Mouse (Mus musculus) mouse trophoblast stem cell (cell line): ENCODE data around the gene Vgf.

Source experiments
- in situ Hi-C, 2 experiments: fragments of 300-500 bp; cut with MseI, MboI; formaldehyde crosslinking; loops; 2 replicates in 1 of 2; 3 replicates in 1 of 2; pipeline ENCODE4 v1.15.1; 2025

Gene Vgf

DNA sequence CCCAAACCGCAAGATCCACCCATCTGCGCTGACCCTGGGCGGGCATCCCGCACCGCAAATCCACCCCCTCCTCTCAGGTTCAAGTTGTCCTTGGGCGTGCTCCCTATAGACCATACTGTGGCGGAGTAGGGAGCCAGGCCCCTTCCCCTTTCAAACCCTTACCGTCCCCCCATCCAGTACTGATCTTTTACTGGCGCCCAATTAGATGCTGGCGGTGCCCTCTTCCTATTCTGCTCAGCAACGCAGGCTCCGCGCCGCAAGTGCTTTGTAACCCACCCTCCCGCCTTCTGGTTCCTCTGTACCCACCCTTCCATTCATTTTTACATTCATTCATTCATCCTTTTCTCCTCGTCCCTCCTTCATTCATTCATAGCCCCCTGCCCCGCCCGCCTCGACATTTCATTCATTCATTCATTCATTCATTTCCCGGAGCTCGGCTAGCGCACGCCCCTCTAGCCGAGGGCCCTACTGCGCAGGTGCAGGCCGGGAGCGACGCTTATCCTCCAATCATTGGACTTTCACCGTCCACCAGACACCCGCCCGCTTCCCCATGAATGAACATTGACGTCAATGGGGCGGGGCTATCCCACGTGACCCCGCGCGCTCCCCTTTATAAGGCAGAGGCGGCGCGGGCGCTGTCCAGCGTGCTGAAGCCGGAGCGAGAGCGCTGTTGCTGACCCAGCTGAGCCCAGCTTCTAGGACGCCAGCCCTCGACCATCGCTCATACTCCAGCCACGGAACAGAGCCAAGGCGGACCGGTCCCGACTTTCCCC is 3.6 kb downstream of the Vgf start:
- in situ Hi-C loops = loop anchor here in 1 of 2 experiments (10.0 kb wide), 1 partner anchor 75 kb away; no protein-coding TSS in a partner anchor

DNA sequence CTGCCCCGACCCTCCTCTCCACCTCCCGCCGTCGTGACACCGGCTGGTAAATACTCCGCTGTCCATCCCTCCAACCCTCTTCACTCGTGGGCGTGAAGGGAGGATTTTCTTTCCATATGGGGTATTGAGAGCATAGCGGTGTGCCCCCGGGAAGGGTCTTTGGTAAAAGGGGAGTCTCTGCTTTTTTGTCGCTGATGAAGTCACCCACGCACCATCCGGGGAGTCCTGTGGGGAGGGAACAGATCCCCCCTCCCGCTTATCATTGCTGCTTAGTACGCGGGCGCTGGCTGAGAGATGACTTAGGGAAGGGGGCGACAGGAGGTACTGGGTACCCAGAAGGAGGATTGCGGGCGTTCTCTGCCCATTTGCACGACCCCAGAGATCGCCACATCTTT is 4.2 kb downstream of the Vgf start:
- in situ Hi-C loops = no loop called here

DNA sequence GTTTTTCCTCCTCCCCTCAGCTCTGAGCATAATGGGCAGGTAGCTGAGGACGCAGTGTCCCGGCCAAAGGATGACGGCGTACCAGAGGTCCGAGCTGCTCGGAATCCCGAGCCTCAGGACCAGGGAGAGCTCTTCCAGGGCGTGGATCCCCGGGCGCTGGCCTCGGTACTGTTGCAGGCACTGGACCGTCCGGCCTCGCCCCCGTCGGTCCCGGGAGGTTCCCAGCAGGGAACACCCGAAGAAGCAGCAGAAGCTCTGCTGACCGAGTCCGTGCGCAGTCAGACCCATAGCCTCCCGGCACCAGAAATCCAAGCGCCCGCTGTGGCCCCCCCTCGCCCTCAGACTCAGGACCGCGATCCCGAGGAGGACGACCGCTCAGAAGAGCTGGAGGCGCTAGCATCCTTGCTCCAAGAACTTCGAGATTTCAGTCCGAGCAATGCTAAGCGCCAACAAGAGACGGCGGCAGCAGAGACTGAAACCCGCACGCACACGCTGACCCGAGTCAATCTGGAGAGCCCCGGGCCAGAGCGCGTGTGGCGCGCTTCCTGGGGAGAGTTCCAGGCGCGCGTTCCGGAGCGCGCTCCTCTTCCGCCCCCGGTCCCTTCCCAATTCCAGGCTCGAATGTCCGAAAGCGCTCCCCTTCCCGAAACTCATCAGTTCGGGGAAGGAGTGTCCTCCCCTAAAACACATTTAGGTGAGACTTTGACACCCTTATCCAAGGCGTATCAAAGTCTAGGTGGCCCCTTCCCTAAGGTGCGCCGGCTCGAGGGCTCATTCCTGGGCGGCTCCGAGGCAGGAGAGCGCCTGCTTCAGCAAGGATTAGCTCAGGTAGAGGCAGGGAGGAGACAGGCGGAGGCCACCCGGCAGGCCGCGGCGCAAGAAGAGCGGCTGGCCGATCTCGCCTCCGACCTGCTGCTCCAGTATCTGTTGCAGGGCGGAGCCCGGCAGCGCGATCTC is 5.2 kb downstream of the Vgf start:
- in situ Hi-C loops = no loop called here

DNA sequence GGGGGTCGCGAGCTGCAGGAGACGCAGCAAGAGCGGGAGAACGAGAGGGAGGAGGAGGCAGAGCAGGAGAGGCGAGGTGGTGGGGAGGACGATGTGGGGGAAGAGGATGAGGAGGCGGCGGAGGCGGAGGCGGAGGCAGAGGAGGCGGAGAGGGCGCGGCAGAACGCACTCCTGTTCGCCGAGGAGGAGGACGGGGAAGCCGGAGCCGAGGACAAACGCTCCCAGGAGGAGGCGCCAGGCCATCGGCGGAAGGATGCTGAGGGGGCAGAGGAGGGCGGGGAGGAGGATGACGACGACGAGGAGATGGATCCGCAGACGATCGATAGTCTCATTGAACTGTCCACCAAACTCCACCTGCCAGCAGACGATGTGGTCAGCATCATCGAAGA is 5.8 kb downstream of the Vgf start:
- in situ Hi-C loops = no loop called here

DNA sequence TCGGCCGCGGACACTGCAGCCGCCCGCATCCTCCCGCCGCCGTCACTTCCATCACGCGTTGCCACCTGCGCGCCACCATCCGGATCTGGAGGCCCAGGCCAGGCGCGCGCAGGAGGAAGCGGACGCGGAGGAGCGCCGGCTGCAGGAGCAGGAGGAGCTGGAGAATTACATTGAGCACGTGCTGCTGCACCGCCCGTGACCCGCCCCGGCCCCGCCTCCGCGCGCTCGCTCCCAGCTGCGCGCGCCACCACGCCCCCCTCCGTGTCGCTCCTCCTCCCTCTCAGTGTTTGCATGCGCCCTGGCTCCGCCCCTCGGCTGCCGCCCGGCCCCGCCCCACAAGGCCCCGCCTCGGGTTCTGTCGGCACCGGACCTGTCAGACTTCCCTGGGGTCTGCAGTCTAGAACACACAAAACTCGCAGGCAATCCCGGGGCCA is 6.5 kb downstream of the Vgf start:
- in situ Hi-C loops = no loop called here

DNA sequence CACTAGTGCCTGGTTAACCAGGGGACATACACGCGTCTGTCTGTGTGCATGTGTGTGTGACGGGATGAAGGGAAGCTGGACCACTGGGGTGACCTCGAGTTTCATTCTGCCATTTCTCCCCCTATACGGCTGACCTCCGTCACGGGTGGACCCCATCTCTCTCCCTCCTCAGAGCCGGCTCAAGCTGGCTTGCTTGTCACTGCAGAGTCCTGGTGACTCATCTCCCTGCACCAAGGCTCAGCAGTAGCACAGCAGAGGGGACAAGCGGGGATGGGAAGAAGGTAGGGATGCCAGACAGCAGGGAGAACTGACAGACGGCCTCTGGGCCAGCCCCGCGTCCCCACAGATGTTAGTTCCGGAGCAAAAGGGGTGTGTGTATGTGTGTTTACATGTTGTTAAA is 10.0 kb downstream of the Vgf start:
- in situ Hi-C loops = no loop called here

DNA sequence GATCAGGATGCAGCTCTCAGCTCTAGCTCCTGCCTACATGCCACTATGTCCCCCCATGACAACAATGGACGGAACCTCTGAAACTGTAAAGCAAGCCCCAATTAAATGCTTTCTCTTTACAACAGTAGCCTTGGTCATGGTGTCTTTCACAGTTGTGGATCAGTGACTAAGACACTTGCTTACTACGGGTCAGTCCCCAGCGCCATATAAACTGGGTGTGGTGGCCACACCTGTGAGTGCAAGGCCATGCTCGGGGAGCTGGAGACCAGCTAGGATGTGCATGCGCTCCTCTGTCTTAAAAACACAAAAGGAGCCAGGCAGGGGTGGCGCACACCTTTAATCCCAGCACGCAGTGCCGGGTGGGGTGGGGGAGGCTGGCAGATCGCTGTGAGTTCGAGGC is 13.3 kb downstream of the Vgf start:
- in situ Hi-C loops = no loop called here

DNA sequence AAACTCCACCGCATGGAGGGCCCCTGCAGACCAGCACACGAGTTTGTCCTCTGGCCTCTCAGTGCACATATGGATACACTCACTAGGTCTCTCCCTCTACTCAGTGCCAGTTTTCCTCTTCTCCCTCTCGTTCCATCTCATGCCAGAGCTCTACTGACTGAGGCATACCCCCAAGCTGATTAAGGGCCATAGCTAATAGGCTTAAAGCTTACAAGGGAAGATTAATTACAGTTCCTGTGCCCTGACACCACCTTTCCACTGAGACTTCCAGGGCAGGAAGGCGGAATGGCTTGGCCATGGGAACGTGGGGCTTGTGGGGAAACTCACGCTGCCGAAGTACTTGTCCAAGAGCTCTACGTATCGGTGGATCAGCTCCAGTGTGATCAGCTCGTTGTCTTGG is 15.2 kb downstream of the Vgf start:
- in situ Hi-C loops = no loop called here

DNA sequence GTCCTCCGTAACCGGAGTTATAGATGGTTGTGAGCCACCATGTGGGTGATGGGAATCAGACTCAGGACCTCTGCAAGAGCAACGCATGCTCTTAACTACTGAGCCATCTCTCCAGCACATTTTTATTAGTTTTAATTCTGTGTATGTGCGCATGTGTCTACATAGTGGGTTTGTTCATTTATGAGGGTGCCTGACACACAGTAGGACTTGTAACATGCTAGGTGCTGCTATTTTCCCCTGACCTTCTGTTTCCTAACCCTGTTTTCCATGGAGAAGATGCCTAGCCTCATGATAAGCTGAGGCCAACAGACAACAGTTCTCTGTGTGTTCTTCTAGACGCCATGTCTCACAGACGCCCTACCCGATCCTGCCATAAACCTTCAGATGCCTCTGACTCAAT is 17.8 kb downstream of the Vgf start:
- in situ Hi-C loops = no loop called here

DNA sequence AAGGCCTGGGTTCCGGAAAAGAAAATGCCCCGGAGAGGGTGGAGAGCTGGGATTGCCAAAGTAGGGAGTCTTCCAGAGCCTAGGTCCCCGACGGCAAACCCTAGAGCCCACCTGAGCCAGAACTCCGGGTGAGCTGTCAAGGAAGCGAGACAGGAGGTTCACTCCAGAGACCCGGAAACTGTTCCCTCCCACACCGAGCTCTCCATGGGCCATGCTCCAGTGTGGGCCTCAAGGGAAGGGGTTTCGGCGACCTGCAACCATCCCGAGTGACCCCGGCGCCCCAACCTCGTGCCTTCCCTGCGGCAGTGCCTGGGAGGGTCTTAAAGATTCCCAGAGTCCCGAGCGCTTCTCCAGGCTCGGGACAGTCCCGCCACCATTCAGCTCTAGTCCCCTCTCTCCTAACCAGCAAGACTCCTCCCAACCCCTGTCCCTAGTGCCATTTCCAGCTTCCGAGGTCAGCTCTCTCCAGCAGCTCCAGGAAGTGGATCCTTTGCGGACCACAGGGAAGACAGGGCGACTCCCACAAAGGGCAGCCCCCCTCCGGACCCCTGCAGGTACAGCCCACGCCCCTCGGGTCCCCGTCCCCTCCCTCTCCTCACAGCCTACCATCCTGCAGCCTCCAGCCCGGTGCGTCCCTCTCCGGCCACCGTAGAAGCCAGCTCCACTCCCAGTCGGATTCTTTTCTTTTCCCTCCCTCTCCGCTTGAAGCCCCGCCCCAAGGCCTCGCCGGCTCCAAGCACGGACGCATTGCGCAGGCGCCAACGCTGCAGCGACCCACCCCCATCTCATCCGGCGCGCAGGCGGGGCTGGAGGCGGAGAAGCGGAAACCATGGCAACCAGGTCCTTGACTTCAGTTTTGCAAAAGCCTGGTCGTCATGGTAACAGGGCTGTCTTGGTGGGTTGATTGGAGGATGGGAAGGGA is 19.5 kb downstream of the Vgf start, which contains the start of gene Ap1s1:
TSS of gene Ap1s1 (minus strand) at position 734 of the 922 bp plus-strand sequence.
- in situ Hi-C loops = no loop called here

DNA sequence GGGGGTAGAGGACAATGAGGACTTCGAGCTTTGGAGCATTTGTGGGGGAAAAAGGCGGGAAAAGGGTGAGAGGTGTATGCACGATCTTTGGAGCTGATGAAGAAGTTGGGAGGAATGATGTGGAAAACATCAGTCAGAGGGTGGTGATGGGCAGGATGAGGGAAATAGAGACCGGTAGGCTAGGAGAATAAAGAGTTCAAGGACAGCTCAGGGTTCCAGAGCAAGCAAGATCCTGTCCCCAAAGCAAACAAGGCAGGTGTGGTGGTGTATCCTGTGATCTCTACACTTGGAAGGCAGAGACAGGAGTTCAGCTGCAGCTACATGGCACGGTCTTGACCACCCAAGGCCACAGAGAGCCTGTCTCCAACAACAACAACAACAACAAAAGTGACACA is 20.1 kb downstream of the Vgf start:
- in situ Hi-C loops = no loop called here

DNA sequence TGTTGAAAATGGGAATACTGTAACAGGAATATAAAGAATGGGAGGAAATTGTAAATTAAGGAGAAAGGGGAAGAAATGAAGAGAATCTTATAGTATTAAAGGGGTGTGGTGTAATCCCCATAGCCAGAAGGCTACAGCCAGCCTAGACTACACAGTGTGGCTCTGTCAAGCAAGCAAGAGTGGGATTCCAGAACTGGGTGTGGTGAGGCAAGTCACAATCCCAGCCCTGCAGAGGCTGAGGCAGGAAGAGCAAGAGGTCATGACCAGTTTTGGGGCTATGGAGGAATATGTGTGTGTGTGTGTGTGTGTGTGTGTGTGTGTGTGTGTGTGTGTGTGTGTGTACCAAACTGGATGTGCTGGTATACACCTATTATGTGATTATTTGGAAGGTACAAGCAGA is 20.8 kb downstream of the Vgf start:
- in situ Hi-C loops = no loop called here

DNA sequence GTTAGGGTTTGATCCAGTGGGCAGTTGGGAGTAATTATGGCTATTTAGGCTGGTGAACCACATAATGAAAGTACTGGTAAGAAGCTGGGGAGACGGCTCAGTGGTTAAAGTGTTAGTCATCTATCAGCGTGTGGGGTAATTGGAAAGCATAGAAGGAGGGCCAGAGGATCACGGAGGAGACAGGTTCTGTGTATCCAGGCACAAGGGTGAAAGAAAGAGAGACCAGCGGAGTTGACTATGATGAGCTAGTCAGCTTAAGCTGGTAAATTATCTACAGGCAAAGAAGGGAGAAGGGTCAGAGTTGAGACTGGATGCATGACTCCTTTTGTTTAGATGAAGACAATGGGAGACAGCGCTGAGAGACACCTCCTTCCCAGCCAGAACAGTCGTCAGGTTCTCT is 24.9 kb downstream of the Vgf start:
- in situ Hi-C loops = no loop called here

DNA sequence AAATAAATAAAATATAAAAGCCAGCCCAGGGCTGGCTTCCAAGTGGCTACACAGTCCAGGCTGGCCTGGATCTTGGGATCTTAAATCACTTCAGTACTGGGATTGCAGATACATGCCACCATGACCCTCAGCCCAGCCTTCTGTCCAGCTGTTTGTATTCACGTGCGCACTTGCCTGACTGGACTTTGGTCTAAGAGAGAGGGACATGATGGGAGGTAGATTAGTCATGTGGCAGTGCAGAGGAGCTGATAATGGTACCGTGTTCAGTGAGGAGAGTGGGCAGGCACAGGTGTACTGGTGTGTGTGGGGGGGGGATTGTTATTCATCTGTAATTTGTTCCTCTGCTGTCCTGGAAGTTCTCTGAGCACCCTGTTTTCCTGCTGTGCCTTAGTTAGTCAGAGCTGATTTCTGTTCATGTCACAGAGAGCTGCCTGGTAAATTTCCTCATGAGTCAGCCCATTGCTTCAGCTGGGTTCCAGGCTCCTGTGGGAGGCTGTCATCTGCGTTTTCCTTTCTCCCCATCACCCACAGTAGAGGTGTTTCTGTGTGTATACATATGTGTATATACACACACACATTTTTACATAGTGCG is 25.8 kb downstream of the Vgf start:
- in situ Hi-C loops = no loop called here

DNA sequence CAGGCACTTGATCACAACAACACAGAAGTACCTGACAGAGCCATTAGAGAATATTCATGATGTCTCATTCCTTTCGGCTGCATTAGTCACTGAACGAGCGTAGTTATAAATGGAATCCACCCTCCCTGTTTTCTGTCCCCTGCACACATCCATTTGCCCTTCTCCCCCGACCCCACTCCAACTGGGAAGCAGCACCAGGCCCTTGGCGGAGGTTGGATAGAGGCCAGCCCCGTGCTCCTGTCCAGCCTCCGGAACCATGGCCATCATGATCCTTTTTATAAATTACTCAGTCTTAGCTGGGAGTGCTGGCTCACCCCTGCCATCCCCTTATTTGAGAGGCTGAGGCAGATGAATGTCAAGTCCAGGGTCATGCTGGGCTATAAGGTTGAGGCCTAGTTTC is 28.1 kb downstream of the Vgf start:
- in situ Hi-C loops = no loop called here

DNA sequence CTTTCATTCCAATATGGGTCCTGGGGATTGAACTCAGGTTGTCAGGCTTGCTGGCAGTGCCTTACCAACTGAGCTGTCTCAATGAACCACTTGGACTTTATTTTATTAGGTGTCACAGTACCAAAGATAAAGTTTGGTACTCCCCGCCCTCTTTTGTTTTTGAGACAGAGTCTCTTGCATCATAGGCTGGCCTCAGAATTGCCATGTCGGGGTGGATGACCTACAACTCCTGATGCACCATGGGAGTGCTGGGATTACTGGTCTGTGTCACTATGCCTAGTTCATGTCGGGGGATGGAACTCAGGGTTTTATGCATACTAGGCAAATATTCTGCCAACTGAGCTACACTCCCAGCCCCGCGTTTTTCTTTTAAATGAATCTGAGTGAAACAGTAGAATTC is 28.7 kb downstream of the Vgf start:
- in situ Hi-C loops = no loop called here

DNA sequence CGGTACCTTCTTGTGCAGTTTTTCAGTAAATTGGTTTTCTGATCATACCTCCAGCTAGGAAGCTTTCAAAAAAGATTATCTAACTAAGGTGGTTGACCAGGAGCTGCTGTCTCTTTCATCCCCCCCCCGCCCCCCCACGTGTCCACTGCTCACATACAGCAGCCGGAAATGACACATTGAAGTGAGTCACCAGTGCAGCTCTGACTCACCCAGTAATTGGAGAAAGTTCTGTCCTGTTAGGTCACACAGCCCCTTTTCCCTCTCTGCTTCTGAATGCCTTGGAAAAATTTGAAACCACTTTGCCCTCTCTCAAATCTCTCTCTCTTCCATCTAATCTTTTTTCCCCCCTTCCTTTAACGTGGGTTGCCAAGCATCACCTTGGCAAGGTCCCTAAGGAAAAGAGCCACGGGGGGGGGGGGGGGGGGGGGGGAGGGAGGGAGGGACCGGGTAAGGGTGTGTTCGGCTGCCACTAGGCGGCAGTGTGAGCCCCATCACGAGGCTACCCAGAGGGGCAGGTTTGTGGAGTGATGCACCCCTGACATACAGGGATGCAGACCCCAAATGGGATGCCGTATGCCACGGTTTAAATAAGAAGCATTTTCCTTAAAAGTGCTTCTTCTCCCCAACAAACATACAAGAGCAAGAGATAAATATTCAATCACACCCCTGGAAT is 35.8 kb downstream of the Vgf start:
- in situ Hi-C loops = no loop called here

DNA sequence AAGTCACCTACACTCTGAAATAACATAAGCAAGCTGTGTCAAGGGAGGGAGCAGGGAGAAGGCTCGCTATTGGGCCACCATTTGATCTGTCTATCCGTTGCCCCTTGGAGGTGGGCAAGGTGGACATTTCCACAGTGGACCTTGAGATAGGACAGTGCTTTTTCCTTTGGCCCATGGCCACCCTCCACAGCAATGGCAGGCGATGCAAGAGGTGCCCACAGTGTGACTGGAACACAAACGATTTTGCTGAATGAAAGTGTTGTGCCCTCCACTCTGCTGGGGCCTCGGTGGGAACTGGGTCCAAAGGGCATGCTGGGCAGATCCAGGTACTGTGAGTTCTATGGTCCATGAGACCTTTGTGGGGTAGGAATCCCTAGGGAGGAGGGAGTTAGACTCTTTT is 36.4 kb downstream of the Vgf start:
- in situ Hi-C loops = no loop called here

DNA sequence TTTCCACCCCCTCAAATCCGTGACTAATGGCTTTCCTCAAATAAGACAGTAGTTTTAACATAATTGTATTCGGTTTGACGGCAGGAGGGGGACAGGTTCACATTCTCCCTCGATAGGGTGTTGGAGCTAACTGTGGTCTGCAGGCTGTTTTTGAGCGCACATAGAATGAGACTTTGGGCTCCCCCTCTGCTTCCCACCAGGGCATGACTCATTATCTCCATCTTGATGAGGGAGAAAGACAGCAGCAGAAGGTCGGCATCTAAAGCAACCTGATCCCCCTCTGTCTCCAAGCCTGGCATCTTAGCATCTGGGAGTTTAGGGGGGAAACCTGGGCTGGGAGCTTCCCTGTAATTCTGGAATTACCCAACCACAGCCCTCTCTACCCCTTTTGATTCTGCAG is 39.3 kb downstream of the Vgf start:
- in situ Hi-C loops = no loop called here

DNA sequence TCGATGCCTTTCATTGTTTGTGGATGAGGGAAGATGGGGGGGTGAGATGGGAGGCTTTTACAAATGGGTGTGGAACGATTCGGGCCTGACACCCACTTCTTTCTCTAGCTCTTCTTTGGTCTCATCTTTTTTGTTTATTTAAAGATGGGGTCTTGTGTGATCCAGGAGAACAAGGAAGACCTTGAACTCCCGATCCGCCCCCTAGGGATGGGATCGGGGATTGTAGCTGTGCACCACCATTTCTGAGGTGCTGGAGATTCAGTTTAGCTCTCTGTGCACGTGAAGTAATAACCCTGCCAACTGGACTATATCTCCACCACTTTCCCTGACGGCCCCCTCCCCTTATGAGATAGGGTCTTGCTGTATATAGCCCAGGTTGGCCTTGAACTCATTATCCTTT is 39.7 kb downstream of the Vgf start:
- in situ Hi-C loops = no loop called here

DNA sequence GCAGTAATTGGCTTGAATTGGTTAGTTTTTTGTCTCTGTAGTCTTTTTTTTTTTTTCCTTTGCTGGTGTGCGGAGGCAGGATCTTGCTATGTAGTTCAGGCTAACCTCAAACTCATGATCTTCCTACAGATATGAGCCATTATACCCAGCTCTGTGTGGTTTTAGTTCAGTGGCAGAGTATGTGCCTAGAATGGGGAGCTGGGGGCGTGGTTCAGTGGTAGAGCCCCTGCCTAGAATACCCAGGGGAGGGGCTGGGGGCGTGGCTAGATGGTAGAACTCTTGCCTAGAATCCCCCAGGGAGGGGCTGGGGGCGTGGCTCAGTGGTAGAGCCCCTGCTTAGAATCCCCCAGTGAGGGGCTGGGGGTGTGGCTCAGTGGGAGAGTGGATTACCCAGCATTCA is 42.5 kb downstream of the Vgf start:
- in situ Hi-C loops = no loop called here
